In the genomic region with DNA sequence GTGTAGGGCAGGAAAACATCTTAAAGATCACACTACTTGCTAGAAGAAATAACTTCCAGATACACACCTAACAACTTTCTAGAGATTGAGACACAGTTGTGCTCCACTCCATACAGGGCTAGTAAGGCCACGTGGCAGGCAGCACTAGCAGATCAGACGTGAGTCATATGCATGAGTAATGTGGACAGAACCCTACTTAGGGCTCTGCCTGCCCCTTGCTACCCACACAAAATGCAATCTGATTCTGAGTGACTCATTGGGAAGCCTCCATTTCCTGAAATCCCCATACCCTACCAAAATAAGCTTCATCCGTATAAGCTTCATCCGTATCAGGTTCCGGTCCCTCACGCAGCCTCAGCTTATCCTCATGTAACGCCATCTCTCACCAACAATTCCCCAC, we compare ENCODE assay signal across 14 mouse cellular contexts. TPM values are rescaled to one million over a fixed set of nuclear protein-coding genes. Genes with fewer than 3 reads are reported as not detected.
DNase-seq lines count a peak whose midpoint lies in the region; ATAC-seq and TF ChIP-seq lines count a peak whose summit lies in the region.
"Had no signal": no experiment of that assay in that cellular context is flagged by ENCODE, and none has a peak within 500 bp of the region (broad histone marks: within the 10 kb centered on the region; RNA-seq: fewer than 3 reads in every experiment).

No protein-coding gene starts in this region.

- H3K4me1 ChIP-seq in lung, postnatal 0 days (ENCODE audit: insufficient read depth, low read depth, low read length) = no peaks in the 10 kb centered on the region; the same call in 1 of the 2 replicates
- H3K4me1 ChIP-seq in midbrain, embryonic 11.5 days (ENCODE audit: control insufficient read depth, insufficient read depth, low read length) = no peaks in the 10 kb centered on the region

- no peak overlapping the region for H3K4me3 ChIP-seq in lung, postnatal 0 days (ENCODE audit: low read depth, low read length)
- H3K4me3 ChIP-seq in myocyte = no peak overlapping the region
- no peak overlapping the region for H3K4me3 ChIP-seq in midbrain, embryonic 11.5 days (ENCODE audit: low read depth, low read length)

- peaks cover 5% of the 10 kb centered on the region; the same call in 1 of the 2 replicates for H3K36me3 ChIP-seq in lung, postnatal 0 days (ENCODE audit: insufficient read depth, low read length)
- peaks cover 23% of the 10 kb centered on the region for H3K36me3 ChIP-seq in myocyte (ENCODE audit: control insufficient read depth, insufficient read depth)
- H3K36me3 ChIP-seq in midbrain, embryonic 11.5 days (ENCODE audit: control insufficient read depth, insufficient read depth, low read length) = no peaks in the 10 kb centered on the region

- peak; percentile 10; the same call in 1 of the 2 replicates for TF ChIP-seq EP300 in lung, postnatal 0 days (IDR thresholded peaks at IDR 0.05)

- no peaks in the 10 kb centered on the region for H3K9me3 ChIP-seq in lung, postnatal 0 days (ENCODE audit: low read length)
- no peaks in the 10 kb centered on the region for H3K9me3 ChIP-seq in midbrain, embryonic 11.5 days (ENCODE audit: control insufficient read depth, low read length)

- H3K79me2 ChIP-seq in myocyte (ENCODE audit: control insufficient read depth, insufficient read depth) = peaks cover 62% of the 10 kb centered on the region

- peak; percentile 65 to 81 for DNase-seq in adrenal gland, adult (ENCODE audit: inconsistent age in 2 of 2, low spot score in 1 of 2)
- DNase-seq in adrenal gland, adult 18-20 months (ENCODE audit: low spot score in 2 of 2) = no peak
- DNase-seq in lung, postnatal 0 days (ENCODE audit: low spot score) = peak; percentile 63
- DNase-seq in lung, postnatal 4 days = no peak
- DNase-seq in adrenal gland, postnatal 10 days = peak; percentile 60
- no peak for DNase-seq in midbrain, embryonic 11.5 days (ENCODE audit: low spot score, missing footprints)
- DNase-seq: kidney, adult 8-10 months; lung, postnatal 14 days had no signal

- WGBS in lung, postnatal 0 days = 75% methylated on average over 7 of the region's 7 CpGs
- WGBS in midbrain, embryonic 11.5 days = 91% methylated on average over 7 of the region's 7 CpGs

- ATAC-seq in lung, postnatal 0 days = peak; percentile 81
- ATAC-seq in midbrain, embryonic 11.5 days (ENCODE audit: low FRiP score) = no peak
- ATAC-seq in inflammation-experienced regulatory T-cells, adult 6 months = no peak
- ATAC-seq: forebrain, embryonic 14.5 days had no signal

- H3K4me2 ChIP-seq in lung, postnatal 0 days (replicated peaks; ENCODE audit: low read depth, low read length) = no peak overlapping the region
- H3K4me2 ChIP-seq in myocyte (ENCODE audit: low read depth) = peak overlapping the region; percentile 82
- no peak overlapping the region for H3K4me2 ChIP-seq in midbrain, embryonic 11.5 days

- H3K9ac ChIP-seq in lung, postnatal 0 days (replicated peaks; ENCODE audit: low read depth) = no peak overlapping the region
- no peak overlapping the region for H3K9ac ChIP-seq in midbrain, embryonic 11.5 days (ENCODE audit: low read length)

- no peak overlapping the region for H3ac ChIP-seq in myocyte (ENCODE audit: control insufficient read depth, insufficient read length)

- TF ChIP-seq CTCF in lung, postnatal 0 days (IDR thresholded peaks at IDR 0.05) = no peak

- TF ChIP-seq POLR2A in myocyte (IDR thresholded peaks at IDR 0.05; ENCODE audit: insufficient read length, low read depth) = peak; percentile 18

- H3K27me3 ChIP-seq in lung, postnatal 0 days (replicated peaks; ENCODE audit: insufficient read depth, low read length) = no peaks in the 10 kb centered on the region
- no peaks in the 10 kb centered on the region for H3K27me3 ChIP-seq in myocyte (ENCODE audit: control insufficient read depth, insufficient read depth, insufficient read length)
- no peaks in the 10 kb centered on the region for H3K27me3 ChIP-seq in midbrain, embryonic 11.5 days (ENCODE audit: control insufficient read depth, insufficient read depth, low read length)

- no peak overlapping the region for H3K27ac ChIP-seq in lung, postnatal 0 days (ENCODE audit: low read length)
- no peak overlapping the region for H3K27ac ChIP-seq in midbrain, embryonic 11.5 days (ENCODE audit: low read depth, low read length)

TF ChIP-seq in myocyte, 11 proteins besides CTCF, POLR2A, EP300 and RAD21:
- TF ChIP-seq MAX (IDR thresholded peaks at IDR 0.05; ENCODE audit: low read depth) (peak; percentile 95), TCF3 (IDR thresholded peaks at IDR 0.05; ENCODE audit: insufficient read length, low read depth) (no peak), MYOD1 (IDR thresholded peaks at IDR 0.05; ENCODE audit: control insufficient read depth in 1 of 3, insufficient read length in 2 of 3, low read depth in 2 of 3) (peak in 1 of 3 experiments; percentile 30), CEBPB (IDR thresholded peaks at IDR 0.05; ENCODE audit: insufficient read depth, poor library complexity, severe bottlenecking) (peak; percentile 60; the same call in 1 of the 2 replicates), MYOG (IDR thresholded peaks at IDR 0.05; ENCODE audit: control insufficient read depth in 1 of 3, insufficient read depth in 1 of 3, insufficient read length in 2 of 3, low read depth in 2 of 3) (no peak), TCF12 (IDR thresholded peaks at IDR 0.05; ENCODE audit: insufficient read depth, poor library complexity, severe bottlenecking) (no peak), SRF (IDR thresholded peaks at IDR 0.05; ENCODE audit: control insufficient read depth, insufficient read length, low read depth) (peak; percentile 78), E2F4 (IDR thresholded peaks at IDR 0.05; ENCODE audit: insufficient read depth) (no peak), USF1 (IDR thresholded peaks at IDR 0.05; ENCODE audit: low read depth) (peak; percentile 95)
TF ChIP-seq in myocyte: peak in this region for 5.

RNA-seq across cellular contexts. Expression of a gene that starts 8.1 kb away (rescaled TPM):
- 100 to 1,000 TPM; 616 to 644 TPM for total RNA-seq in adrenal gland, adult 18-20 months (2021)
- polyA plus RNA-seq in lung, postnatal 0 days (2015; fragmentation: Nextera tagmentation; extraction: Ambion mirVana) = 449 and 491 TPM in 2 replicates
- total RNA-seq in adrenal gland, postnatal 10 days (2021) = 100 to 1,000 TPM; 410 to 415 TPM
- polyA plus RNA-seq in myocyte (2012; fragmentation: generic; extraction: Trizol) = 313 TPM
- 93.7 and 98.4 TPM in 2 replicates for polyA plus RNA-seq in midbrain, embryonic 11.5 days (2014; fragmentation: Nextera tagmentation; extraction: Ambion mirVana)
- 100 to 1,000 TPM; 124 to 194 (median 151) TPM for polyA plus RNA-seq in inflammation-experienced regulatory T-cells, adult 6 months (2017; shearing (Covaris generic))

RNA-seq across cellular contexts. Expression of a gene that starts 8.1 kb away (rescaled TPM):
- 1 to 10 TPM in 1 of 2 experiments, not detected in 1; 1.5 TPM for total RNA-seq in adrenal gland, adult 18-20 months (2021)
- 6.9 and 8.0 TPM in 2 replicates for polyA plus RNA-seq in lung, postnatal 0 days (2015; fragmentation: Nextera tagmentation; extraction: Ambion mirVana)
- 1 to 10 TPM; 2.6 to 2.7 TPM for total RNA-seq in adrenal gland, postnatal 10 days (2021)
- polyA plus RNA-seq in myocyte (2012; fragmentation: generic; extraction: Trizol) = 0.46 TPM
- polyA plus RNA-seq in midbrain, embryonic 11.5 days (2014; fragmentation: Nextera tagmentation; extraction: Ambion mirVana) = 0.40 TPM in 1 of 2 replicates, not detected in the other
- polyA plus RNA-seq in inflammation-experienced regulatory T-cells, adult 6 months (2017; shearing (Covaris generic)) = 1 to 10 TPM; 1.7 to 2.9 (median 1.9) TPM
- total RNA-seq: hematopoietic stem cell, adult 5-6 weeks; layer of hippocampus, adult 8-10 months had no signal
- polyA plus RNA-seq: forebrain, embryonic 14.5 days had no signal

RNA-seq across cellular contexts. Expression of a gene that starts 54.0 kb away (rescaled TPM):
- total RNA-seq in adrenal gland, adult 18-20 months (2021) = not detected
- polyA plus RNA-seq in lung, postnatal 0 days (2015; fragmentation: Nextera tagmentation; extraction: Ambion mirVana) = not detected in 2 replicates
- total RNA-seq in adrenal gland, postnatal 10 days (2021) = under 1 TPM; 0.09 to 0.70 TPM
- not detected for polyA plus RNA-seq in myocyte (2012; fragmentation: generic; extraction: Trizol)
- 1.3 TPM in 2 replicates for polyA plus RNA-seq in midbrain, embryonic 11.5 days (2014; fragmentation: Nextera tagmentation; extraction: Ambion mirVana)
- not detected for polyA plus RNA-seq in inflammation-experienced regulatory T-cells, adult 6 months (2017; shearing (Covaris generic))
- total RNA-seq: hematopoietic stem cell, adult 5-6 weeks had no signal
- polyA plus RNA-seq: gonadal fat pad, adult 2 months had no signal

Comparison
In these comparisons a context has a peak if more than half of its experiments do, and no peak if none do; other contexts are left out.
1. DNase-seq: peak in adrenal gland, adult (2 of 2), lung, postnatal 0 days (single experiment) and adrenal gland, postnatal 10 days (single experiment); none in adrenal gland, adult 18-20 months (0 of 2), lung, postnatal 4 days (0 of 2) and midbrain, embryonic 11.5 days (single experiment).